In genomic region chr7:44860576-44861428, GRCm38 (mm10) we compare ENCODE assay signal across 8 mouse cellular contexts. TPM values are rescaled to one million over a fixed set of nuclear protein-coding genes. Genes with fewer than 3 reads are reported as not detected.
A peak's percentile ranks its signal among the peaks of the same experiment; 100 is the strongest.
DNase-seq lines count a peak whose midpoint lies in the region; ATAC-seq and TF ChIP-seq lines count a peak whose summit lies in the region.

No protein-coding gene starts in this region.

- H3K4me2 ChIP-seq in heart, postnatal 0 days (ENCODE audit: low read depth, low read length), result no peak overlapping the region

- H3K4me1 ChIP-seq in heart, postnatal 0 days (ENCODE audit: control insufficient read depth, insufficient read depth), result peaks cover 28% of the 10 kb centered on the region
- H3K4me1 ChIP-seq in limb, embryonic 10.5 days, result peaks cover 37% of the 10 kb centered on the region

- peak; percentile 84 for TF ChIP-seq CTCF in heart, postnatal 0 days (IDR thresholded peaks at IDR 0.05; ENCODE audit: low read depth)

- WGBS in heart, postnatal 0 days, result 62% methylated on average over 19 of the region's 22 CpGs
- WGBS in limb, embryonic 10.5 days, result 64% methylated on average over 22 of the region's 22 CpGs

- no peak overlapping the region for H3K9ac ChIP-seq in heart, postnatal 0 days (replicated peaks; ENCODE audit: low read depth, low read length)

- H3K4me3 ChIP-seq in heart, postnatal 0 days (ENCODE audit: low read depth, low read length), result no peak overlapping the region
- 0 out of 2 replicates have a peak overlapping the region, but pooled peaks have one; percentile 11 for H3K4me3 ChIP-seq in limb, embryonic 10.5 days

- peak; percentile 70 to 80 for DNase-seq in cerebellum, adult 18-20 months
- no peak for DNase-seq in cerebellum, adult 9-10 months
- DNase-seq in MN1 (ENCODE audit: low spot score), result peak; percentile 72
- DNase-seq in embryo, embryonic 10.5 days (ENCODE audit: low spot score), result peak; percentile 84
- peak; percentile 51 for DNase-seq in heart, postnatal 0 days (ENCODE audit: low spot score)
- DNase-seq in limb, embryonic 10.5 days (ENCODE audit: low spot score), result peak; percentile 84
- peak; percentile 83 for DNase-seq in mesoderm, embryonic 11.5 days (ENCODE audit: low read depth, low spot score)
- DNase-seq in spleen, adult 12 weeks (ENCODE audit: low spot score), result peak; percentile 51

- H3K27me3 ChIP-seq in heart, postnatal 0 days (ENCODE audit: control insufficient read depth, insufficient read depth, low read length), result no peaks in the 10 kb centered on the region
- no peaks in the 10 kb centered on the region for H3K27me3 ChIP-seq in limb, embryonic 10.5 days (ENCODE audit: low read depth, poor library complexity, severe bottlenecking)

- TF ChIP-seq EP300 in heart, postnatal 0 days (IDR thresholded peaks at IDR 0.05; ENCODE audit: low read depth), result no peak

- 0 out of 2 replicates have a peak overlapping the region, but pooled peaks have one; percentile 8 for H3K27ac ChIP-seq in heart, postnatal 0 days (ENCODE audit: low read depth)
- H3K27ac ChIP-seq in limb, embryonic 10.5 days, result peak overlapping the region; percentile 34; the same call in 1 of the 2 replicates

- H3K9me3 ChIP-seq in heart, postnatal 0 days (replicated peaks; ENCODE audit: control insufficient read depth, low read length), result no peaks in the 10 kb centered on the region
- no peaks in the 10 kb centered on the region for H3K9me3 ChIP-seq in limb, embryonic 10.5 days (replicated peaks)

- H3K36me3 ChIP-seq in heart, postnatal 0 days (replicated peaks; ENCODE audit: control insufficient read depth, insufficient read depth, low read length), result peaks cover 41% of the 10 kb centered on the region
- H3K36me3 ChIP-seq in limb, embryonic 10.5 days, result peaks cover 68% of the 10 kb centered on the region

- ATAC-seq in heart, postnatal 0 days (ENCODE audit: insufficient read depth, low read depth), result peak; percentile 43

RNA-seq across cellular contexts. Expression of gene Pnkp, which starts 3.9 kb away (rescaled TPM):
- total RNA-seq in heart, postnatal 0 days (2014; rRNA removed; ENCODE audit: low replicate concordance), result 43.6 and 45.9 TPM in 2 replicates
- 24.5 and 27.2 TPM in 2 replicates for polyA plus RNA-seq in heart, postnatal 0 days (2015; fragmentation: Nextera tagmentation; extraction: Ambion mirVana)
- polyA plus RNA-seq in limb, embryonic 10.5 days (2016; fragmentation: Nextera tagmentation; extraction: Ambion mirVana), result 37.5 and 43.1 TPM in 2 replicates

RNA-seq across cellular contexts. Expression of gene Ptov1, which starts 8.8 kb away (rescaled TPM):
- total RNA-seq in heart, postnatal 0 days (2014; rRNA removed; ENCODE audit: low replicate concordance), result 335 and 364 TPM in 2 replicates
- 246 and 248 TPM in 2 replicates for polyA plus RNA-seq in heart, postnatal 0 days (2015; fragmentation: Nextera tagmentation; extraction: Ambion mirVana)
- polyA plus RNA-seq in limb, embryonic 10.5 days (2016; fragmentation: Nextera tagmentation; extraction: Ambion mirVana), result 434 and 504 TPM in 2 replicates

RNA-seq across cellular contexts. Expression of gene Tbc1d17, which starts 11.9 kb away (rescaled TPM):
- 43.5 and 101 TPM in 2 replicates for total RNA-seq in heart, postnatal 0 days (2014; rRNA removed; ENCODE audit: low replicate concordance)
- polyA plus RNA-seq in heart, postnatal 0 days (2015; fragmentation: Nextera tagmentation; extraction: Ambion mirVana), result 51.7 and 57.5 TPM in 2 replicates
- 71.4 and 75.2 TPM in 2 replicates for polyA plus RNA-seq in limb, embryonic 10.5 days (2016; fragmentation: Nextera tagmentation; extraction: Ambion mirVana)

RNA-seq across cellular contexts. Expression of gene Akt1s1, which starts 12.0 kb away (rescaled TPM):
- 81.8 and 137 TPM in 2 replicates for total RNA-seq in heart, postnatal 0 days (2014; rRNA removed; ENCODE audit: low replicate concordance)
- 91.3 and 91.8 TPM in 2 replicates for polyA plus RNA-seq in heart, postnatal 0 days (2015; fragmentation: Nextera tagmentation; extraction: Ambion mirVana)
- 96.4 and 99.6 TPM in 2 replicates for polyA plus RNA-seq in limb, embryonic 10.5 days (2016; fragmentation: Nextera tagmentation; extraction: Ambion mirVana)

RNA-seq across cellular contexts. Expression of gene Med25, which starts 31.7 kb away (rescaled TPM):
- total RNA-seq in heart, postnatal 0 days (2014; rRNA removed; ENCODE audit: low replicate concordance), result 112 and 136 TPM in 2 replicates
- 69.0 and 73.3 TPM in 2 replicates for polyA plus RNA-seq in heart, postnatal 0 days (2015; fragmentation: Nextera tagmentation; extraction: Ambion mirVana)
- polyA plus RNA-seq in limb, embryonic 10.5 days (2016; fragmentation: Nextera tagmentation; extraction: Ambion mirVana), result 140 and 145 TPM in 2 replicates
